Mouse (Mus musculus) megakaryocyte-erythroid progenitor cell, adult 5 weeks (primary cell): ENCODE measurements around the gene Fcna. TPM values are rescaled to one million over a fixed set of nuclear protein-coding genes. Genes with fewer than 3 reads are reported as not detected.

Source experiments
- polyA plus RNA-seq: library from polyadenylated mRNA; stranded (reverse); fragments of >175 nt; gene quantifications from 2 replicates; pipeline ENCODE4 v1.2.3, GENCODE M21; 2012

The Fcna gene
- polyA plus RNA-seq = 0.49 and 1.0 TPM in 2 replicates

GRCm38 (mm10) chr2:25627811-25628210, at the start of gene Fcna:
TSS of gene Fcna (minus strand) at chr2:25628030.

GRCm38 (mm10) chr2:25676486-25676885, 48.7 kb upstream of the Fcna start, which contains the start of gene Lcn6:
TSS of gene Lcn6 (plus strand) at chr2:25676786.

DNA sequence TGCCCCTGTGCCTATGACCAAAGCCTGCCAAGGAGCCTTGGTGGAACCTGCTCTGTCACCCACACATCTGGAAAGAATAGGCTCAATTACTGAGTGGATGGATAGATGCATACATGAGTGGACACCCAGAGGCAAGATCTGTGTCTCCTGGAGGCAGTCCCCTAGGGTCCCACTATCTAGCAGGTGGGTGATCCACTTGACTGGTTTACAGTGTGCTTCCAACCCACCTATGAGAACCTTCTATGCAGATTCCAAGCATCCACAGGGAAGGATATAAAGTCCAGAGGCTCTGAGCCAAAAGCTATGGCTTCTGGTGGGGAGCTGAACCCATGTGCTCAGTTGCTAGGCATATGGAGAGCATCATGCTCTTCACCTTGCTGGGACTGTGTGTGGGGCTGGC, 29.8 kb upstream of the Fcna start, which contains the start of gene Lcn5:
Gene Lcn5, plus strand, starts transcription at position 301 of the 400 bp plus-strand sequence.

GRCm38 (mm10) chr2:25652902-25653301, 25.1 kb upstream of the Fcna start, which contains the start of gene Lcn8:
TSS of gene Lcn8 (plus strand) at chr2:25653120.

DNA sequence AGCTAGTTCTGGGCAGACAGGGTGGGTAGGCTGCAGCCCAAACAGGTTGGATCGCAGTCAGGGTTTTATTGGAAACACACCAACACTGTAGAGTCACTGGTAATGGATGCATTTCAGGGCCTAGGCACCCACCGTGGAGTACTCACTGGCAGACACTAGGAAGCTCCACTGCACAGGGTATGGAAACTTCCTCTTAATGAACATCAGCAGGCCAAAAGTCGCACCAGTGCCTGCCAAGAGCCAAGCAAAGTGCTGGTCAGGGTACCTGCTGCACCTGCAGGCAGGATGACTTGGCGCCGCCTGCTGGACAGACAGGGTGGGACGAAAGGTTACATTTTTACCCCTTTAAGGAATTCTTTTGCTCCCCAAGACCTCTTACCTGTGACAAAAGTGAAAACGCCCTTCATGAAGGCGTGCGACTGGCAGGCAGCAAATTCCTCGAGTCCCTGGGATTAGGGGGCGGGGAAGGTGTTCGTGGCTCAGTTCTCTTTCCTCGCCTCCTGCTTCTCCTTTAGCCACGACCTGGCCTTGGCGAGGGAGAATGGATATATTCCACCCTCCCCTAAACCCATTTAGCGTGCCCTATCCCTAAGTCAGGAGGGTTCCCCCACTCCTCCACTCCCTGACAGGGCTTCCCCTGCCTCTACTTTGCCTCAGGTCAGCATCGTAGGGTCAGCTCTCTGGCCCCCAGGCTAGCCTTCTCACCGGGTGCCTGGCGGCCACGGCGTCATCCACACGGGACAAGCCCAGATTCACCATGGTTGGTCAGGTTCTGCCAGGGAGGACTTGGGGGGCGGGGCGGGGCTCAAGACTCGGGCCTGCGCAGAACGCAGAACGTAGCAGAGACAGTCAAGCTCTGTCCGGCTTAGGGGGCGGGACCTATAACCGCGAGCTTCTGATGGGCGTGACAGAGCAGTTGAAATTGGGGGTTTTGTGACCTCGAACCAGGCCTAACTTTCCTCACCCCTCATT, 6.3 kb downstream of the Fcna start, which contains the start of gene Tmem141:
Gene Tmem141, minus strand, starts transcription at position 777 of the 972 bp plus-strand sequence.

DNA sequence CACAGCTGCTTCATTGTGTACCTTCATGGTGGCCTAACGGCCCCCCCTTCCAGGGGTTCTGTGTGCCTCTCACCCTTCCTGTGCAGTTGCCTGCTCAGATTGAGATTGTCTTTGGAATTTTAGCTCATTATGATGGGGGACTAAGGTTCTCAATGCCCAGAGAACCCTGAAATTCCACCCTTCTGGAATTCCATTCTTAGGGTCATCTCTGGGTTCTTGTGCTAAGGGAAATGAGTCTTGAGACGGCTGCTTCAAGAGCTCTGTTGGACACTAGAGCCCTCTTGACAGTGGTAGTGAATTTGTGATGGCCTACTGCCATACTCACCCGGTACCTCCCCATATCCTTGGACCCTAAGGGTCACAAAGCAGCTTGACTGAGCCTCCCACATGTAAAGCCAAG, 10.3 kb downstream of the Fcna start, which contains the start of gene Ccdc183:
Gene Ccdc183, minus strand, starts transcription at position 101 of the 400 bp plus-strand sequence.

DNA sequence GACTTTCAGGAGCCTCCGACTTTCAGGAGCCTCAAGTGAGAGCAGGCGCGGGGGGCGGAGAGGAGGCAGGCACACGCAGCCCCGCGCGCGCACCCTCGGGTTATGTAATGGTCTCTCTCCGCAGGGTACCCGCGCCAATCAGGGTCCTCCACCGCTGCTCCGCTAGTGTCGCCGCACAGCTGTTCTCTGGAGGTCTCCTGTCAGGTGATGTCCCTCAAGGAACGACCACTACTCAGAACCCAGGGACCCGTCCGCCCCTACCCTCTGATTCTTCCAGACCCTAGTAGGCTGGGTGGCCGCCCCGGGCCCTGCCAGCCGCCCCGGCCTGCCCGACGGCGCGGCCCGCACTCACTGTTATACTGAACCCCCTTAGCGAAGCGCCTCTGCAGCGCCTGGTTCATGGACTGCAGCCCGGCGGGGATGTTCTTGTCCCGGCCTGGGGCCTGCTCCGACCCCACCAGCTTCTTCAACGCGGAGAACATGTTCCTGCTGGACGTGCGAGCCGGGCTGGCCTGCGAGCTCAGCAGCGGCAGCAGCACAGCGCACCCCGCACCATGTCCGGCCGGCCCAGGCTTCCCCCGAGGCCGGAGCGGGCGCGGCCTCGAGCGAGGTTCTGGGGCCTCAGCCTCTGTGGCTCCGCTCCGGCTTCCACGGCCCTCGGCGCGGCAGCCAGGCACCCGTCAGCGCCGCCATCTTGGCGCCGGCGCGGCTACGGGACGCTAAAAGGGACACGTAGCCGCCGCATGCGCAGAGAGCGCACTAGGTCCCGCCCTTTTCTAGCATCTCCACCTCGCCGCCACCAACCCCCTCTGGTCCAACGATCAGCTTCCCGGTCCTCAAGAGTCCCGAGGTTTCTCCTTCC, 19.8 kb downstream of the Fcna start, which contains the start of gene Rabl6:
Gene Rabl6, minus strand, starts transcription at position 761 of the 862 bp plus-strand sequence.

GRCm38 (mm10) chr2:25581294-25581864, 46.5 kb downstream of the Fcna start, which contains the start of gene Ajm1:
TSS of gene Ajm1 (minus strand) at chr2:25581757.

Other genes starting within 250 kb of the Fcna start
- 0.09 and 0.39 TPM in 2 replicates for gene Entpd2, start 232.2 kb downstream of the Fcna start, polyA plus RNA-seq
- 2.3 and 6.0 TPM in 2 replicates for gene Npdc1, start 228.7 kb downstream of the Fcna start, polyA plus RNA-seq
- 19.2 and 28.1 TPM in 2 replicates for gene Fut7, start 204.8 kb downstream of the Fcna start, polyA plus RNA-seq
- 58.0 and 85.3 TPM in 2 replicates for gene Abca2, start 199.3 kb downstream of the Fcna start, polyA plus RNA-seq
- 0.61 TPM in 1 of 2 replicates, not detected in the other for gene Clic3, start 171.2 kb downstream of the Fcna start, polyA plus RNA-seq
- gene Paxx, start 166.9 kb downstream of the Fcna start, polyA plus RNA-seq = 81.2 and 90.9 TPM in 2 replicates
- 0.83 and 1.2 TPM in 2 replicates for gene Ptgds, start 158.0 kb downstream of the Fcna start, polyA plus RNA-seq
- gene Lcn12, start 134.1 kb downstream of the Fcna start, polyA plus RNA-seq = not detected in 2 replicates
- 39.7 and 48.0 TPM in 2 replicates for gene Fbxw5, start 127.3 kb downstream of the Fcna start, polyA plus RNA-seq
- gene C8g, start 126.3 kb downstream of the Fcna start, polyA plus RNA-seq = 0.13 and 0.45 TPM in 2 replicates
- gene Traf2, start 81.1 kb downstream of the Fcna start, polyA plus RNA-seq = 11.8 and 12.9 TPM in 2 replicates
- 607 and 733 TPM in 2 replicates for gene Edf1, start 70.2 kb downstream of the Fcna start, polyA plus RNA-seq
- 2.5 and 2.7 TPM in 2 replicates for gene Mamdc4, start 53.2 kb downstream of the Fcna start, polyA plus RNA-seq
- gene Phpt1, start 52.8 kb downstream of the Fcna start, polyA plus RNA-seq = 14.1 and 16.5 TPM in 2 replicates
- 0.37 and 0.81 TPM in 2 replicates for gene Ajm1, start 46.3 kb downstream of the Fcna start, polyA plus RNA-seq
- 76.2 and 87.1 TPM in 2 replicates for gene Rabl6, start 19.5 kb downstream of the Fcna start, polyA plus RNA-seq
- not detected in 2 replicates for gene Ccdc183, start 10.4 kb downstream of the Fcna start, polyA plus RNA-seq
- gene Tmem141, start 6.0 kb downstream of the Fcna start, polyA plus RNA-seq = 11.4 and 11.5 TPM in 2 replicates
- not detected in 2 replicates for gene Lcn8, start 25.1 kb upstream of the Fcna start, polyA plus RNA-seq
- not detected in 2 replicates for gene Lcn5, start 29.9 kb upstream of the Fcna start, polyA plus RNA-seq
- not detected in 2 replicates for gene Lcn6, start 48.8 kb upstream of the Fcna start, polyA plus RNA-seq
- gene Lcn10, start 54.7 kb upstream of the Fcna start, polyA plus RNA-seq = not detected in 2 replicates
- not detected in 2 replicates for gene Obp2a, start 72.0 kb upstream of the Fcna start, polyA plus RNA-seq
- 115 and 133 TPM in 2 replicates for gene Bmyc, start 78.7 kb upstream of the Fcna start, polyA plus RNA-seq
- gene Obp2b, start 109.0 kb upstream of the Fcna start, polyA plus RNA-seq = not detected in 2 replicates
- gene Lcn3, start 137.5 kb upstream of the Fcna start, polyA plus RNA-seq = not detected in 2 replicates
- gene Lcn11, start 149.0 kb upstream of the Fcna start, polyA plus RNA-seq = not detected in 2 replicates
- gene Gm13539, start 154.2 kb upstream of the Fcna start, polyA plus RNA-seq = not detected in 2 replicates
- not detected in 2 replicates for gene Glt6d1, start 187.8 kb upstream of the Fcna start, polyA plus RNA-seq
- gene Lcn9, start 195.1 kb upstream of the Fcna start, polyA plus RNA-seq = not detected in 2 replicates
- not detected in 2 replicates for gene Sohlh1, start 219.2 kb upstream of the Fcna start, polyA plus RNA-seq
- gene Kcnt1, start 235.7 kb upstream of the Fcna start, polyA plus RNA-seq = 0.01 TPM in 1 of 2 replicates, not detected in the other